Mouse (Mus musculus) hindbrain, embryonic 11.5 days (tissue): ENCODE results near the gene Plcd1. TPM values are rescaled to one million over a fixed set of nuclear protein-coding genes. Genes with fewer than 3 reads are reported as not detected.

Source experiments
- ATAC-seq: fragments of 200-750 bp; cut with Nextera tagmentation; 2 replicates; pipeline ENCODE4 v1.8.0; 2017; ENCODE audit warnings: mild to moderate bottlenecking, moderate TSS enrichment, moderate library complexity; ENCODE audit not compliant: low FRiP score
- DNase-seq: peaks from one replicate; pipeline ENCODE4 v3.0.0-alpha.2; 2015; ENCODE audit warnings: low spot score
- H3K27ac ChIP-seq: fragments of 300-500 bp; sonication (generic); 2 replicates; pipeline ENCODE4 v1.5.1; 2014; ENCODE audit warnings: mild to moderate bottlenecking, low read depth, low read length
- H3K27me3 ChIP-seq: fragments of 300-500 bp; sonication (generic); 2 replicates; pipeline ENCODE4 v1.6.1; 2014; ENCODE audit warnings: mild to moderate bottlenecking, low read length, moderate library complexity, mixed read lengths; ENCODE audit not compliant: control insufficient read depth, insufficient read depth
- H3K36me3 ChIP-seq: fragments of 300-500 bp; sonication (generic); 2 replicates; pipeline ENCODE4 v1.6.1; 2014; ENCODE audit warnings: mild to moderate bottlenecking, low read length, moderate library complexity, mixed read lengths; ENCODE audit not compliant: control insufficient read depth, insufficient read depth
- H3K4me1 ChIP-seq: fragments of 300-500 bp; sonication (generic); replicated peaks from 2 replicates; pipeline ENCODE4 v1.6.1; 2014; ENCODE audit warnings: low read length, mixed read lengths; ENCODE audit not compliant: control insufficient read depth, insufficient read depth
- H3K4me2 ChIP-seq: fragments of 300-500 bp; sonication (generic); replicated peaks from 2 replicates; pipeline ENCODE4 v1.6.1; 2014; ENCODE audit warnings: mild to moderate bottlenecking, low read depth, low read length
- H3K4me3 ChIP-seq: fragments of 300-500 bp; sonication (generic); 2 replicates; pipeline ENCODE4 v1.5.1; 2014; ENCODE audit warnings: low read depth, low read length
- H3K9ac ChIP-seq: fragments of 300-500 bp; sonication (generic); 2 replicates; pipeline ENCODE4 v1.6.1; 2014; ENCODE audit warnings: low read depth, low read length
- H3K9me3 ChIP-seq: fragments of 300-500 bp; sonication (generic); 2 replicates; pipeline ENCODE4 v1.6.1; 2016; ENCODE audit warnings: low read length; ENCODE audit not compliant: control insufficient read depth
- WGBS: fragments of 180-500 bp; shearing (Covaris S2); extraction: QIAGEN DNeasy Blood & Tissue Kit; methylation state at CpG from one replicate; pipeline ENCODE4 v1.1.7; 2014; 5-methylcytosine and 5-hydroxymethylcytosine counted together
- polyA plus RNA-seq: library from polyadenylated mRNA; unstranded; fragments of >200 nt; fragmentation: Nextera tagmentation; extraction: Ambion mirVana; gene quantifications from 2 replicates; pipeline ENCODE4 v1.2.1, GENCODE M21; 2014

The Plcd1 gene
- polyA plus RNA-seq, 1 experiment from 2014 or later, result 27.7 TPM

GRCm38 (mm10) chr9:119114911-119115310 lies 21.6 kb upstream of the Plcd1 start:
- H3K4me3 ChIP-seq, result no peak overlapping the region
- H3K9me3 ChIP-seq, result no peaks in the 10 kb centered on the region
- H3K4me1 ChIP-seq, result no peaks in the 10 kb centered on the region
- H3K27ac ChIP-seq, result no peak overlapping the region
- H3K4me2 ChIP-seq, result no peak overlapping the region
- H3K9ac ChIP-seq, result no peak overlapping the region
- H3K27me3 ChIP-seq, result no peaks in the 10 kb centered on the region
- no peaks in the 10 kb centered on the region for H3K36me3 ChIP-seq
- DNase-seq (no peak), ATAC-seq (no peak)
- WGBS, result 88% methylated on average over 17 of the region's 17 CpGs

- H3K4me3 ChIP-seq, result no peak overlapping the region
- H3K4me1 ChIP-seq, result no peaks in the 10 kb centered on the region
- ATAC-seq, result no peak
- no peaks in the 10 kb centered on the region for H3K9me3 ChIP-seq
- peak; percentile 21 for DNase-seq
- no peaks in the 10 kb centered on the region for H3K27me3 ChIP-seq
- no peak overlapping the region for H3K4me2 ChIP-seq
- WGBS, result 29% methylated on average over 3 of the region's 3 CpGs
- H3K27ac ChIP-seq, result peak overlapping the region; percentile 47; the same call in 1 of the 2 replicates
- no peaks in the 10 kb centered on the region for H3K36me3 ChIP-seq
- H3K9ac ChIP-seq, result no peak overlapping the region
Measured at GRCm38 (mm10) chr9:119110640-119111039, 17.3 kb upstream of the Plcd1 start.

DNA sequence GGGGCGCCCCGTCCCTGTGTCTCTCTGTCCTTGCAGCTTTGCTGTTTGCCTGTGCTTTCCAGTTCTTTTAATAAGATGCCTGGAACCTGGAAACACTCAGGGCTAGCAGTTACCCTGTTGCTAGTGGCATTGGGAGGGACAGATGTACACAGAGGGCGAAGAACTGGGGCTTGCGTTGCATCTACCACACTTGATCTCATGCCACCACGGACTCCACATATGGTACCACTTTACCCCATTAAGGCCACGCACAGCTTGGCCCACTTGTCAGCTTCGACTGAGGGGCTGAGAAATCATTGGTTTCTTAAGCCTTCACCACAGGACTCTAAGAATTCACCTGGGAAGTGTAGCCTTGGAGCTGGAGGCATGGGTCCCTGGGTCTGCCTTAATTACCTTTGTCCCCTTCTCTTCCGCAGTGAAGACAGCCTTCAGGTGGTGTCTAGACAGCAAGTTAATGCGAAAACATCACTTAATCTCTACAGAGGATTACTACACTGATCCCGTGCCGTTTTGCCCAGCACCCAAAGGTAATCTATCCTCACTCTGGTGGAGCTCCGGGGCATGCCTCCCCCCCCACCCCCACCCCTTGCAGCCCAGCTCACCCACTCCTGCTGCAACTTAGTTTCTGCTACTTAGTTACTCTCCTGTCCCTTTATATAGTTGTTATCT lies 16.5 kb upstream of the Plcd1 start:
- no peaks in the 10 kb centered on the region for H3K9me3 ChIP-seq
- no peaks in the 10 kb centered on the region for H3K4me1 ChIP-seq
- WGBS, result 55% methylated on average over 12 of the region's 12 CpGs
- no peak overlapping the region for H3K9ac ChIP-seq
- H3K36me3 ChIP-seq, result no peaks in the 10 kb centered on the region
- ATAC-seq (no peak), DNase-seq (no peak)
- no peak overlapping the region for H3K4me2 ChIP-seq
- no peak overlapping the region for H3K27ac ChIP-seq
- no peak overlapping the region for H3K4me3 ChIP-seq
- no peaks in the 10 kb centered on the region for H3K27me3 ChIP-seq

DNA sequence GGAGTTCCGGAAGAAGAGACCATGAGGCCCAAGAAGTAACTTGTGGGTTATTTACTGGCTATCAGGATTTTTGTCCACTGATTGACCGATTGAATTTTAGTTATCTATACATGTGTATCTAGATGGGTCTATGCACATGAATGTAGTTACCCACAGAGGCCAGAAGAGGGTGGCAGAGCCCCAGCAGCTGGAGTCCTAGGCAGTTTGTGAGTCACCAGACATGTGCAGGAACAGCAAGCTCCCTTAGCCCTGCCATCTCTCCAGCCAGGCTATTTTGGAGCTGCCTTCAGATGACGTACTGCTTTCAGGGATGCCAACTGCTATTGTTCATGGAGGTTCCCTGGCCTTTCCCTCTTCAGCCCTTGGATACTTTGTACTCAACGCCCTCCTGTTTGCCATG lies 14.3 kb upstream of the Plcd1 start:
- 0 out of 2 replicates have a peak, but pooled peaks cover 2% of the 10 kb centered on the region for H3K27me3 ChIP-seq
- no peak overlapping the region for H3K4me2 ChIP-seq
- H3K4me1 ChIP-seq, result no peaks in the 10 kb centered on the region
- no peaks in the 10 kb centered on the region for H3K9me3 ChIP-seq
- H3K9ac ChIP-seq, result no peak overlapping the region
- 95% methylated on average over 4 of the region's 4 CpGs for WGBS
- DNase-seq, result peak; percentile 46
- no peak for ATAC-seq
- no peak overlapping the region for H3K27ac ChIP-seq
- H3K36me3 ChIP-seq, result no peaks in the 10 kb centered on the region
- H3K4me3 ChIP-seq, result no peak overlapping the region

GRCm38 (mm10) chr9:119102783-119103113 lies 9.4 kb upstream of the Plcd1 start:
- Histone ChIP-seq H3K9ac (peak overlapping the region; percentile 49), H3K4me2 (peak overlapping the region; percentile 81), H3K36me3 (no peaks in the 10 kb centered on the region), H3K4me3 (peak overlapping the region; percentile 63), H3K27ac (no peak overlapping the region), H3K4me1 (0 out of 2 replicates have a peak, but pooled peaks cover 2% of the 10 kb centered on the region), H3K27me3 (0 out of 2 replicates have a peak, but pooled peaks cover 2% of the 10 kb centered on the region), H3K9me3 (no peaks in the 10 kb centered on the region)
- ATAC-seq (no peak), DNase-seq (no peak)
- 2% methylated on average over 19 of the region's 19 CpGs for WGBS

DNA sequence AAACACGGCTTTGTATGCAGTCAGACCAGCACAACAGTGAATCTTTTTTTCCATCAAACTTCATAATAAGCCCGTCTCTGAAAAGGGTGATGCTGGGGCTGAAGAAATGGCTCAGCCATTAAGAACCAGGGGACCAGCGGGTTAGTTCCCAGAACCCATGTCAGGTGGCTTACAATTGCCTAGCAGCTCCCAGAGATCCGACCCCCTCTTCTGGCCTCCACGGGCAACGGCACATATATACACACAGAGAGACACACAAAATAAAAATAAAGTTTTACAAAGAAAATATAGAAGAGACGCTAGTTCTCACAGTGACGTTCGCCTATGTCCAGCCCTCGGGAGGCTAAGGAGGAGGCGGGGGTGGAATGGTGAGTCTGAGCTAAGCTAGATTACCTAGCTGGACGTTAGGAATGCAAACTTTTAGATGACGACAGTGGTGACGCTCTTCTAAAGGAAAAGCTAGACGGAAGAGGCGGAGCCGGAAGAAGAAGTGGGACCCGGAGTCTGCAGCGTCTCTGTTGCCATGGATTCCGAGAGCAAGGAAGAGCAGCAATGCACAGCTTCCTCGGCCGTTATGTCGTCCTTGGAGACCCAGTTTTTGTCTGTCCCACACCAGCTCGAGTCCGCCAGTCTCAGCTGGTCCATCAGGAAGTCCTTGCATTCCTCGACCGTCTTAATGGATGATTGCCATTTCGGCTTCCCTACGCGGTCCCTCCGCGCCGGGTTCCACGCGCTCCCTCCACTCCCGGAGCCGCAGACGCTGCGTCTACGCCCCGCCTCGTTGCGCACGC lies 8.9 kb upstream of the Plcd1 start, which contains the start of gene Dlec1:
TSS of gene Dlec1 (plus strand) at position 487 of the 791 bp plus-strand sequence.
- 0 out of 2 replicates have a peak, but pooled peaks cover 2% of the 10 kb centered on the region for H3K27me3 ChIP-seq
- H3K9me3 ChIP-seq, result no peaks in the 10 kb centered on the region
- H3K4me2 ChIP-seq, result peak within 1 kb of the TSS; percentile 81
- peak within 1 kb of the TSS; percentile 63 for H3K4me3 ChIP-seq
- H3K27ac ChIP-seq, result no peak within 1 kb of the TSS
- peak; percentile 87 for ATAC-seq
- H3K36me3 ChIP-seq, result no peaks in the 10 kb centered on the region
- WGBS, result 3% methylated on average over 44 of the region's 44 CpGs
- peak within 1 kb of the TSS; percentile 49 for H3K9ac ChIP-seq
- H3K4me1 ChIP-seq, result 0 out of 2 replicates have a peak, but pooled peaks cover 2% of the 10 kb centered on the region
- DNase-seq, result peak; percentile 89

DNA sequence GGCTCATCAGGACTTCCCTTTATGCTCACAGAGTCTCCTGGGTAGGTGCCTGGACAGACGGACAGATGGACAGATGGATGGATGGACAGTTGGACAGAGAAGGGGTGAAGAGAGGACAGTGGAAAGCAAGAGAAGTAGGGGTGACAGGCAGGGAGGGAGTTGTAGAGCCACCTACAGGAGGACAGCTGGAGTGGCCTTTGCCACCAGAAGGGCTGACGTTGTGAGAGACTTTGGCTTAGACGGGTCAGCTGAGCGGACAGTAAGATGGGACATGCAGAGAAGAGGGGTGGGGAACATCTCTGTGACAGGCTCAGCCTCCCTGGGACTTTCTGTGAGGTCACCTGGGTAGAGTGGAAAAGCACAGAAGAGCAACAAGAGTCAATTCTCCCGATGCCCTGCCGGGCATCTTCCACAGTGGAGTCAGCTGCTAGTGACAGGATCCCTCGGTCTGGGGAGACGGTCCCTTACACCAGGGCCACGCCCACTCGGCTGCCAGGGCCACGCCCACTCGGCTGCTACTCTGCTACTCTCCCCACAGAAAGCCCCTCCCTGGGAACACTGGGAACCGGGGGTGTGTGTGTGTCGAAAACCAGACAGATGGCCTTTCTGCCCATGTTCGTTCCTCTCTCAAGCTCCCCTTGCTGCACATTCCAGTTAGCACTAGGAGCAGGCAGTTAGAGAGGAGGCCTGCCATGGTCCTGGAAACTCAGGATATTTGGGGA lies 7.0 kb upstream of the Plcd1 start:
- Histone ChIP-seq H3K4me1 (0 out of 2 replicates have a peak, but pooled peaks cover 2% of the 10 kb centered on the region), H3K9me3 (no peaks in the 10 kb centered on the region), H3K27ac (no peak overlapping the region), H3K4me2 (no peak overlapping the region), H3K9ac (no peak overlapping the region), H3K36me3 (no peaks in the 10 kb centered on the region), H3K4me3 (no peak overlapping the region), H3K27me3 (0 out of 2 replicates have a peak, but pooled peaks cover 2% of the 10 kb centered on the region)
- WGBS, result 16% methylated on average over 15 of the region's 15 CpGs
- peak; percentile 66; the same call in 1 of the 2 replicates for ATAC-seq
- DNase-seq, result peak; percentile 57

DNA sequence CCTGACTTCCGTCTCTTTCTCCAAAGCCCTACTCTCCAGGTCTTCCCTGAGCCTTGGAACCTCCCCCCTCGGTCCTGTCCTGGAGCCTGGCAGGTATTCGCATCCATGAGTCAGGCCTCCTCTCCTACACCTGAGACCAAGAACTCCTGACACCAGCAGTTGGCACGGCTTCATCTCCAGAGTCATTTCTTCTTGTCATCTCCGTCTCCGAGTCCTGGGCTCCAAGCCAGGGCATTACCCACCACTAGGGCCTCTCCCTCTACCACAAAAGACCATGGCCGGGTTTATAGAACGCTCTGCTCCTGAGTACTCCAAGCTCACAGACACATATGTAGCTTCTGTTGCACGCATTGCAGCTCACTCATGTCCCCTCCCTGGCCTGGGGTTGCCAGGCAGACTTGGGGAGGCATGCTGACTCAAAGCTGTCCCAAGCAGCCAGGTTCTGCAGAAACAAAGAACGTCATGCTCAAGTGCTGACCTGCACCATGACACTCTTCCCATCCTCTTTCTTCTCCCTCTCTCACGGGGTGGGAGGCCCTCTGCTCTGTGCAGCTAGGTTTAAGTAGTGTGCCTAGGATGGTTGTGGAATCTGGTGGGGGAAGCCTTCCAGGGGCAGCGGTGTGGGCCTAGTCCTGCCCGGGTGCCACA lies 1.3 kb upstream of the Plcd1 start:
- H3K4me1 ChIP-seq, result peaks cover 8% of the 10 kb centered on the region
- WGBS, result 72% methylated on average over 13 of the region's 13 CpGs
- no peak overlapping the region for H3K4me3 ChIP-seq
- no peaks in the 10 kb centered on the region for H3K9me3 ChIP-seq
- ATAC-seq (no peak), DNase-seq (no peak)
- H3K36me3 ChIP-seq, result no peaks in the 10 kb centered on the region
- no peak overlapping the region for H3K4me2 ChIP-seq
- no peak overlapping the region for H3K27ac ChIP-seq
- H3K27me3 ChIP-seq, result peaks cover 12% of the 10 kb centered on the region
- 0 out of 2 replicates have a peak overlapping the region, but pooled peaks have one; percentile 5 for H3K9ac ChIP-seq
